Mouse (Mus musculus): ENCODE results near the gene Itsn1. TPM values are rescaled to one million over a fixed set of nuclear protein-coding genes. Genes with fewer than 3 reads are reported as not detected.

Gene Itsn1
- polyA plus RNA-seq, 1 experiment from 2014 or later, result 7.8 TPM

DNA sequence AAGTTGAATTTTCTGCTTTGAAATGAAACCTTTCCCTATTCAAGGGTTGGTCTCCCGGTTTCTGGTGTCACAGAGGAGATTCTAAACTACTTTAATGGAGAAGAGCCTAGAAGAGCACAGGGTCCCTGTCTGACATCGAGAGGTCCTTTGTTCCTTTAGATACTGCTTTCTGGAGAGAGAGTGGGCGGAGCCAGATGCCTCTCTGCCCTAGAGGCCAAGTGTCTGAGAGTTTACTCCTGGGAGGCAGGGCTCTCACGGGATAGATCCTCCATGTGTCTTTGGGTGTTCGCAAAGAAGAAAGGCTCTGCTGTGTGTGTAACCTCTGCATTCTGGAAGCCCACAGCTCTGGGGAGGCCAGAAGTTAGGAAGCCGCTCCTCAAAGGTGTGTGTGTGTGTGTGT, 190.0 kb downstream of the Itsn1 start:
- H3K4me3 ChIP-seq (ENCODE audit: low read depth, low read length), result no peak overlapping the region
- H3K27ac ChIP-seq (replicated peaks), result no peak overlapping the region
- no peaks in the 10 kb centered on the region for H3K27me3 ChIP-seq (ENCODE audit: control insufficient read depth, insufficient read depth, low read length)
- ATAC-seq (ENCODE audit: low FRiP score, low TSS enrichment) (no peak), DNase-seq (ENCODE audit: low spot score) (no peak)
- no peaks in the 10 kb centered on the region for H3K4me1 ChIP-seq (replicated peaks; ENCODE audit: control insufficient read depth, insufficient read depth)
- 0 out of 2 replicates have a peak, but pooled peaks cover 1% of the 10 kb centered on the region for H3K36me3 ChIP-seq (ENCODE audit: control insufficient read depth, insufficient read depth, low read length)
- 56% methylated on average over 6 of the region's 6 CpGs for WGBS
- no peak overlapping the region for H3K9ac ChIP-seq (ENCODE audit: low read length)
- no peak for TF ChIP-seq EP300 (optimal IDR thresholded peaks at IDR 0.05)
- no peak for TF ChIP-seq CTCF (IDR thresholded peaks at IDR 0.05; ENCODE audit: low read depth)
- no peaks in the 10 kb centered on the region for H3K9me3 ChIP-seq (ENCODE audit: control insufficient read depth, low read length)
- no peak overlapping the region for H3K4me2 ChIP-seq (replicated peaks; ENCODE audit: low read depth)

DNA sequence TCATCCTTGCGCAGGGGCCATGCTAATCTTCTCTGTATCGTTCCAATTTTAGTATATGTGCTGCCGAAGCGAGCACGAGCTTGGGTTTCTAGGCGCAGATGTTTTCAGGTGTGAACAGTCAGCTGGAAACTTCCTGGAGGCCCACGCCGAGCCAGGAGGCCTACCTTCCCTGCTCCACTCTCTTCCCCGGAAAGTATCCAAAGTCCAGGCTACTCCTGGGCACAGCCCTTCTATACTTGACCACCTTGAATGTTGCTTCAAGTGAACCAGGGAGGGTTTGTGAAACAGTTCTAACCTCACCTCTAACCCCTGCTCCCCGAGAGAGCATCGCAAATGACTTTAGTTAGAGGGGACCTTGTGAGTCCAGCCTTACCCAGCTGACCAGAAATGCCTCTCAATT, 192.3 kb downstream of the Itsn1 start:
- ATAC-seq (ENCODE audit: low FRiP score, low TSS enrichment) (no peak), DNase-seq (ENCODE audit: low spot score) (peak; percentile 37)
- Histone ChIP-seq H3K9ac (ENCODE audit: low read length) (no peak overlapping the region), H3K27ac (replicated peaks) (no peak overlapping the region; the same call in 1 of the 2 replicates), H3K36me3 (ENCODE audit: control insufficient read depth, insufficient read depth, low read length) (peaks cover 9% of the 10 kb centered on the region; the same call in 1 of the 2 replicates), H3K27me3 (ENCODE audit: control insufficient read depth, insufficient read depth, low read length) (no peaks in the 10 kb centered on the region), H3K4me2 (replicated peaks; ENCODE audit: low read depth) (no peak overlapping the region), H3K4me1 (replicated peaks; ENCODE audit: control insufficient read depth, insufficient read depth) (no peaks in the 10 kb centered on the region), H3K4me3 (ENCODE audit: low read depth, low read length) (no peak overlapping the region), H3K9me3 (ENCODE audit: control insufficient read depth, low read length) (no peaks in the 10 kb centered on the region)
- WGBS, result 85% methylated on average over 11 of the region's 11 CpGs
- no peak for TF ChIP-seq EP300 (optimal IDR thresholded peaks at IDR 0.05)
- no peak for TF ChIP-seq CTCF (IDR thresholded peaks at IDR 0.05; ENCODE audit: low read depth)

DNA sequence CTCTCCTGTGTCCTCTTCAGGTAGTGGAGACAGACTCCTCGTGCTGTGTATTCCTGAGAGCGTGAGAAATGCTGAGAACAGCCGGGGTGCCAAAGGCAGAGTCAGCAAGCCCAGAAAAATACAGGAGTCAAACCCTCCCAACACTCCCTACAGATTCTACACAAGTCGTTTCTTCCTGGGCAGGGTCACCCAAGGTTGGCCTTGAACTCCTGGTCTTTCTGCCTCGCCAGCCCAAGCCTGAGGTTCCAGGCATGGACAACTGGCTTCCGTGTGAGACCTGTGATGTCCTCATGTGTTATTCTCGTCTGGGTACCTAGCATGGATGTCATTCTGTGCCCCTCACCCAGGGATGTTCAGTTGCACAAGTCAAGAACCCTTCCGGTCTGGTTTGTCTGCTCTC, 193.9 kb downstream of the Itsn1 start:
- ATAC-seq (ENCODE audit: low FRiP score, low TSS enrichment) (no peak), DNase-seq (ENCODE audit: low spot score) (no peak)
- H3K36me3 ChIP-seq (ENCODE audit: control insufficient read depth, insufficient read depth, low read length), result peaks cover 19% of the 10 kb centered on the region
- no peak for TF ChIP-seq EP300 (optimal IDR thresholded peaks at IDR 0.05)
- TF ChIP-seq CTCF (IDR thresholded peaks at IDR 0.05; ENCODE audit: low read depth), result no peak
- WGBS, result 63% methylated on average over 8 of the region's 8 CpGs
- H3K27me3 ChIP-seq (ENCODE audit: control insufficient read depth, insufficient read depth, low read length), result no peaks in the 10 kb centered on the region
- no peaks in the 10 kb centered on the region for H3K9me3 ChIP-seq (ENCODE audit: control insufficient read depth, low read length)
- H3K4me2 ChIP-seq (replicated peaks; ENCODE audit: low read depth), result no peak overlapping the region
- no peak overlapping the region for H3K9ac ChIP-seq (ENCODE audit: low read length)
- H3K4me3 ChIP-seq (ENCODE audit: low read depth, low read length), result no peak overlapping the region
- no peaks in the 10 kb centered on the region for H3K4me1 ChIP-seq (replicated peaks; ENCODE audit: control insufficient read depth, insufficient read depth)
- H3K27ac ChIP-seq (replicated peaks), result no peak overlapping the region

DNA sequence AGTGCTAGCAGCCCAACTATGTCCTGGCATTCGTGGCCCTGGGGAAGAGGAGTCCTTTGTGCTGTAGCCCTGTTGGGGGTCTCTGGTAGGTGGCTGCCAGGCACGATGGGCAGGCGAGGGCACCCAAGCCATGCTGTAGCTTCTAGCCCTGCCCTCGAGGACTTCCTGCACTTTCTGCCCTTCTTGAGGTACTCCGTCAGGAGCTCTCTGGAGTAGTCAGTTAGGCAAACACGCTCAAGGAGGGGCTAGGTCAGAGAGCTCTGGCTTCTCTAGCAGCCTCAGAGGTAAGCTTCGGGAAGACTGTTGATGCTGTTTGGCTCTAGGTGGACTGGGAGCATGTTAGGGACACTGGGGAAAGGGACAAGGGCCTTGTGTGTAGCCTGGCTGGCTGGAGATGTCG, 195.3 kb downstream of the Itsn1 start:
- no peak overlapping the region for H3K4me2 ChIP-seq (replicated peaks; ENCODE audit: low read depth)
- H3K36me3 ChIP-seq (ENCODE audit: control insufficient read depth, insufficient read depth, low read length), result peaks cover 25% of the 10 kb centered on the region
- no peak overlapping the region for H3K4me3 ChIP-seq (ENCODE audit: low read depth, low read length)
- H3K27ac ChIP-seq (replicated peaks), result no peak overlapping the region
- no peaks in the 10 kb centered on the region for H3K9me3 ChIP-seq (ENCODE audit: control insufficient read depth, low read length)
- 85% methylated on average over 8 of the region's 8 CpGs for WGBS
- DNase-seq (ENCODE audit: low spot score) (no peak), ATAC-seq (ENCODE audit: low FRiP score, low TSS enrichment) (no peak)
- TF ChIP-seq EP300 (optimal IDR thresholded peaks at IDR 0.05) (no peak), CTCF (IDR thresholded peaks at IDR 0.05; ENCODE audit: low read depth) (no peak)
- H3K27me3 ChIP-seq (ENCODE audit: control insufficient read depth, insufficient read depth, low read length), result no peaks in the 10 kb centered on the region
- H3K9ac ChIP-seq (ENCODE audit: low read length), result no peak overlapping the region
- no peaks in the 10 kb centered on the region for H3K4me1 ChIP-seq (replicated peaks; ENCODE audit: control insufficient read depth, insufficient read depth)

DNA sequence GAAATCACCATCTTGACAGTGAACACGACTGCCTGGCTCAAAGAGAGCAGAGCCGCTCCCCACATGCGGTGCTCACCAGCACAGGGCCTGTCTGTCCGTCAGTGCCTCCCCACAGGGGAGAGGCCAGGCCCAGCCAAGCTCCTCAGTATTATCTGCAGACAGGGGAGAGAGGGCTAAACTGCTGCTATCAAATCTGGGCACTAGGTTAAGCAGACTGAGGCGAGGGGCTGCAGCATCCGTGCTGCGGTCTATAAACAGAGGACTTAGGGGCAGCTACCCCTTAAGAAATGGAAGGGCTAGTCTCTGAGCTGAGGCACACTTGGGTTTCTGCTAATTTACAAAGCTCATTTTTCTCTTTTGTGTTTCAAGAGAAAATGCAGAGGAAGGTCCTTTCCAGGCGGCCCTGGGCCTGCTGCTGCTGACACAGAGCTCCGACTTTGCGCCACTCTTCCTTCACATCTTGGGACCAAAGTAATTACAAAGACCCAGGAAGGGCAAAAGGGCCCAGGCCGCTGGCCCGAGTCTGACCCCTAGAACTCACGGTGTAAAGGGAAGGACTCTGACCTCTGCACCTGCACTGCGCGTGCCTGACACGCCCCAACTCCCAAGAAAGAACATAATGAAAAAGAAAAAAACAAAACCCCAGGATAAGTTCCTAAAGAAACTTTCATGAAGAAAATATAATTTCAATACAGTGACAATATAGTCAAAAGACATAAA, 199.0 kb downstream of the Itsn1 start:
- Histone ChIP-seq H3K27ac (replicated peaks) (no peak overlapping the region), H3K27me3 (ENCODE audit: control insufficient read depth, insufficient read depth, low read length) (no peaks in the 10 kb centered on the region), H3K4me3 (ENCODE audit: low read depth, low read length) (no peak overlapping the region), H3K4me1 (replicated peaks; ENCODE audit: control insufficient read depth, insufficient read depth) (no peaks in the 10 kb centered on the region), H3K36me3 (ENCODE audit: control insufficient read depth, insufficient read depth, low read length) (peaks cover 25% of the 10 kb centered on the region), H3K9ac (ENCODE audit: low read length) (no peak overlapping the region), H3K9me3 (ENCODE audit: control insufficient read depth, low read length) (no peaks in the 10 kb centered on the region), H3K4me2 (replicated peaks; ENCODE audit: low read depth) (no peak overlapping the region)
- 83% methylated on average over 16 of the region's 16 CpGs for WGBS
- TF ChIP-seq CTCF (IDR thresholded peaks at IDR 0.05; ENCODE audit: low read depth) (no peak), EP300 (optimal IDR thresholded peaks at IDR 0.05) (no peak)
- DNase-seq (ENCODE audit: low spot score) (peak; percentile 17), ATAC-seq (ENCODE audit: low FRiP score, low TSS enrichment) (no peak)
